Mouse (Mus musculus) heart, embryonic 14.5 days (tissue): ENCODE results near the gene Zmynd8. TPM values are rescaled to one million over a fixed set of nuclear protein-coding genes. Genes with fewer than 3 reads are reported as not detected.

Experiments used
- ATAC-seq: fragments of 200-750 bp; cut with Nextera tagmentation; 2 replicates; pipeline ENCODE4 v1.8.0; 2017; ENCODE audit warnings: low read depth, moderate TSS enrichment; ENCODE audit not compliant: insufficient number of reproducible peaks, insufficient read depth, low FRiP score
- H3K27ac ChIP-seq, 2 experiments: fragments of 200-500 bp in 1 of 2; fragments of 300-500 bp in 1 of 2; sonication (generic) in 1 of 2; replicated peaks in 1 of 2; 2 replicates each; pipeline ENCODE4 v1.5.1; 2012 to 2014; ENCODE audit warnings: low read depth in 2 of 2, low read length in 2 of 2, control low read depth in 1 of 2, mild to moderate bottlenecking in 1 of 2, mixed read lengths in 1 of 2; ENCODE audit not compliant: control insufficient read depth in 1 of 2, insufficient read depth in 1 of 2
- H3K27me3 ChIP-seq: fragments of 300-500 bp; sonication (generic); 2 replicates; pipeline ENCODE4 v1.6.1; 2014; ENCODE audit warnings: mild to moderate bottlenecking, low read length, control low read depth; ENCODE audit not compliant: control insufficient read depth, insufficient read depth
- H3K36me3 ChIP-seq: fragments of 300-500 bp; sonication (generic); 2 replicates; pipeline ENCODE4 v1.6.1; 2014; ENCODE audit warnings: mild to moderate bottlenecking, control low read depth, low read length, mixed read lengths; ENCODE audit not compliant: control insufficient read depth, insufficient read depth
- H3K4me1 ChIP-seq, 2 experiments: fragments of 200-500 bp in 1 of 2; fragments of 300-500 bp in 1 of 2; sonication (generic) in 1 of 2; 2 replicates each; pipeline ENCODE4 v1.6.1; 2012 to 2014; ENCODE audit warnings: low read length in 2 of 2, control low read depth in 1 of 2, mixed read lengths in 1 of 2; ENCODE audit not compliant: control insufficient read depth in 2 of 2, insufficient read depth in 2 of 2
- H3K4me2 ChIP-seq: fragments of 300-500 bp; sonication (generic); 2 replicates; pipeline ENCODE4 v1.6.1; 2014; ENCODE audit warnings: mild to moderate bottlenecking, low read length
- H3K4me3 ChIP-seq, 2 experiments: fragments of 200-500 bp in 1 of 2; fragments of 300-500 bp in 1 of 2; sonication (generic) in 1 of 2; 2 replicates each; pipeline ENCODE4 v1.5.1; 2012 to 2014; ENCODE audit warnings: low read length in 2 of 2, mild to moderate bottlenecking in 2 of 2, control low read depth in 1 of 2, low read depth in 1 of 2, moderate library complexity in 1 of 2; ENCODE audit not compliant: control insufficient read depth in 1 of 2, insufficient read depth in 1 of 2
- H3K9ac ChIP-seq: fragments of 300-500 bp; sonication (generic); 2 replicates; pipeline ENCODE4 v1.6.1; 2014; ENCODE audit warnings: mild to moderate bottlenecking, low read length
- H3K9me3 ChIP-seq: fragments of 300-500 bp; sonication (generic); 2 replicates; pipeline ENCODE4 v1.6.1; 2016; ENCODE audit warnings: low read length, control low read depth; ENCODE audit not compliant: control insufficient read depth
- WGBS: fragments of 180-500 bp; shearing (Covaris S2); extraction: QIAGEN DNeasy Blood & Tissue Kit; methylation state at CpG from one replicate; pipeline ENCODE4 v1.1.7; 2014; 5-methylcytosine and 5-hydroxymethylcytosine counted together
- polyA plus RNA-seq: library from polyadenylated mRNA; unstranded; fragments of >200 nt; fragmentation: Nextera tagmentation; extraction: Ambion mirVana; gene quantifications from 2 replicates; pipeline ENCODE4 v1.2.1, GENCODE M21; 2014

Zmynd8 gene
- polyA plus RNA-seq, 1 experiment from 2014 or later: 38.0 TPM

- H3K36me3 ChIP-seq: no peaks in the 10 kb centered on the region
- H3K27me3 ChIP-seq: no peaks in the 10 kb centered on the region
- WGBS: 46% methylated on average over 6 of the region's 6 CpGs
- H3K4me3 ChIP-seq: no peak overlapping the region
- H3K9ac ChIP-seq: no peak overlapping the region
- no peak overlapping the region for H3K4me2 ChIP-seq
- H3K9me3 ChIP-seq: no peaks in the 10 kb centered on the region
- ATAC-seq: no peak
- H3K4me1 ChIP-seq: peaks cover 24 to 34% of the 10 kb centered on the region in 2 experiments
- H3K27ac ChIP-seq: 0 out of 4 replicates have a peak overlapping the region, but pooled peaks have one; percentile 9 to 14
These were observed 658 bp upstream of the Zmynd8 start for GRCm38 (mm10) chr2:165899474-165899873.

DNA sequence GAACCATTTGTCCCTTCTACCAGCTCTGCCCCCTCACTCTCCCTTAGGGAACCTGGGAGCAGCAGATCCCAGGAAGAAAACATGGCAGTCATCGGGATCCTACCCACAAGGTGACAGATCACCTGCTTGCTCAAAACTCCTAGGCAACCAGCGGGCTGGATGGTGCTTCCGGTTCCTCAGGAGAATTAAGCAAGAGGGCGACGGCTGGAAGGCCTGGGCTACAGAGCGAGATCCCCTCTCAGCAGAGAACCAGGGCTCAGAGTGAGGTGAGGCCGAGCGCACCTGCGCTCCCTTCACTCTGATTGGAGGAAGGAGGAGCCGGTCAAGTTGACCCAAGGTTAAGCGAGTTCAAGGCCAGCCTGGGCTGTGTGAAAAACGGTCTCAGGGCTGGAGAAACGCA lies 2.6 kb downstream of the Zmynd8 start:
- H3K36me3 ChIP-seq: no peaks in the 10 kb centered on the region
- 83% methylated on average over 13 of the region's 13 CpGs for WGBS
- no peak overlapping the region for H3K4me2 ChIP-seq
- no peak overlapping the region for H3K9ac ChIP-seq
- ATAC-seq: no peak
- no peak overlapping the region; a peak in 1 of 4 replicates for H3K27ac ChIP-seq
- no peak overlapping the region for H3K4me3 ChIP-seq
- H3K9me3 ChIP-seq: no peaks in the 10 kb centered on the region
- peaks cover 26 to 32% of the 10 kb centered on the region in 2 experiments for H3K4me1 ChIP-seq
- H3K27me3 ChIP-seq: no peaks in the 10 kb centered on the region

- Histone ChIP-seq H3K36me3 (no peaks in the 10 kb centered on the region), H3K9me3 (no peaks in the 10 kb centered on the region), H3K4me3 (no peak overlapping the region), H3K27me3 (no peaks in the 10 kb centered on the region), H3K4me2 (no peak overlapping the region), H3K4me1 (peaks cover 22 to 29% of the 10 kb centered on the region in 2 experiments), H3K9ac (peak overlapping the region; percentile 27; the same call in 1 of the 2 replicates), H3K27ac (no peak overlapping the region; a peak in 1 of 4 replicates)
- ATAC-seq: no peak
- 85% methylated on average over 4 of the region's 4 CpGs for WGBS
These were observed 3.1 kb downstream of the Zmynd8 start for GRCm38 (mm10) chr2:165895687-165896086.

DNA sequence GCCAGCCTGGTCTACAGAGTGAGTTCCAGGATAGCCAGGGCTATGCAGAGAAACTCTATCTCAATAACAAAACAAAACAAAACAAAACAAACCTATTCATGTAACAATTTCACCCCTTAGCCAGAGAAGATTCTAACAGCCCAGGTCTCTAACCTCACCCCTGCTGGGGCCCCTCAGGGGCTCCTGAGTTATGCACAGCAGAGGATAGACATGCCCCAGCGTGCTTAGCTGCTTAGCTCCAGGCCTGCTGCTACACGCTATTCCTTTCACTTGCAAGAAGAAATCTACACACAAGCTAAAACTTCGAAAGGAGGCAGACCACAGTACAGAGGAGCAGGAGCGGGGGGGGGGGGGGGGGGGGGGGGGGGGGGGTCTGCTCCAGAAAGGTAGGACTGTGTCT lies 4.3 kb downstream of the Zmynd8 start:
- WGBS: 43% methylated on average over 2 of the region's 4 CpGs
- peaks cover 14 to 23% of the 10 kb centered on the region in 2 experiments for H3K4me1 ChIP-seq
- H3K4me3 ChIP-seq: no peak overlapping the region
- no peaks in the 10 kb centered on the region for H3K9me3 ChIP-seq
- no peak overlapping the region for H3K27ac ChIP-seq
- no peak for ATAC-seq
- no peaks in the 10 kb centered on the region for H3K27me3 ChIP-seq
- no peaks in the 10 kb centered on the region for H3K36me3 ChIP-seq
- no peak overlapping the region for H3K4me2 ChIP-seq
- no peak overlapping the region for H3K9ac ChIP-seq

GRCm38 (mm10) chr2:165893232-165893631 lies 5.6 kb downstream of the Zmynd8 start:
- H3K27ac ChIP-seq: no peak overlapping the region
- no peak overlapping the region for H3K4me2 ChIP-seq
- WGBS: 78% methylated on average over 3 of the region's 3 CpGs
- H3K36me3 ChIP-seq: no peaks in the 10 kb centered on the region
- H3K27me3 ChIP-seq: no peaks in the 10 kb centered on the region
- H3K4me1 ChIP-seq: peaks cover 17 to 27% of the 10 kb centered on the region in 2 experiments
- H3K4me3 ChIP-seq: no peak overlapping the region
- no peak overlapping the region for H3K9ac ChIP-seq
- no peaks in the 10 kb centered on the region for H3K9me3 ChIP-seq
- ATAC-seq: no peak

DNA sequence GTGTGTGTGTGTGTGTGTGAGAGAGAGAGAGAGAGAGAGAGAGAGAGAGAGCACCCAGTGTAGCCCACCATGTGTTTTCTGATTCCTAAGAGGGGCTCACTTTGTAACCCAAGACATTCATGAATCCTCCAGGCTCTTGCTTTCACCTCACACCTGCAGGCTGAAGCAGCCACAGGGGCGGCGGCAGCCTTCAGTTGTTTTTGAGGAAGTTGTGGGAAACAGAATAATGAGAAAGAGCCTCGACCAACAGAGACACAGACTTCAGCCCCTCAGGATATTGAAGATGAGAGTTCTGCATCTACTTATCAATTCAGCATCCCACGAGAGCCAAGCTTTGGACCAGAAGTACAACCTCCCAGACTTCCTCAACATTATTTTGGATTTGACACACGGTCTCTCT lies 6.2 kb downstream of the Zmynd8 start:
- 80% methylated on average over 5 of the region's 5 CpGs for WGBS
- Histone ChIP-seq H3K4me3 (no peak overlapping the region), H3K9me3 (no peaks in the 10 kb centered on the region), H3K9ac (no peak overlapping the region), H3K4me1 (peaks cover 21 to 33% of the 10 kb centered on the region in 2 experiments), H3K36me3 (no peaks in the 10 kb centered on the region), H3K4me2 (no peak overlapping the region), H3K27me3 (no peaks in the 10 kb centered on the region), H3K27ac (no peak overlapping the region)
- no peak for ATAC-seq

GRCm38 (mm10) chr2:165890401-165890800 lies 8.4 kb downstream of the Zmynd8 start:
- WGBS: 72% methylated on average over 10 of the region's 10 CpGs
- H3K27ac ChIP-seq: no peak overlapping the region
- peaks cover 40 to 53% of the 10 kb centered on the region in 2 experiments for H3K4me1 ChIP-seq

GRCm38 (mm10) chr2:165889874-165890273 lies 8.9 kb downstream of the Zmynd8 start:
- Histone ChIP-seq H3K27ac (0 out of 4 replicates have a peak overlapping the region, but pooled peaks of 1 of the 2 experiments have one; percentile 99), H3K27me3 (no peaks in the 10 kb centered on the region), H3K36me3 (no peaks in the 10 kb centered on the region), H3K4me3 (no peak overlapping the region), H3K4me1 (peaks cover 44 to 53% of the 10 kb centered on the region in 2 experiments), H3K4me2 (no peak overlapping the region), H3K9ac (no peak overlapping the region), H3K9me3 (no peaks in the 10 kb centered on the region)
- ATAC-seq: no peak
- 87% methylated on average over 10 of the region's 10 CpGs for WGBS

More at GRCm38 (mm10) chr2:165890401-165890800, 8.4 kb downstream of the Zmynd8 start:
- no peaks in the 10 kb centered on the region for H3K27me3 ChIP-seq
- H3K9me3 ChIP-seq: no peaks in the 10 kb centered on the region
- no peaks in the 10 kb centered on the region for H3K36me3 ChIP-seq
- no peak overlapping the region for H3K4me2 ChIP-seq
- H3K9ac ChIP-seq: no peak overlapping the region
- H3K4me3 ChIP-seq: no peak overlapping the region
- ATAC-seq: no peak
